Mouse (Mus musculus) cortical plate, adult 2 months (tissue): ENCODE measurements around the gene Tnfrsf1a. TPM values are rescaled to one million over a fixed set of nuclear protein-coding genes. Genes with fewer than 3 reads are reported as not detected.

Source experiments
- H3K27ac ChIP-seq: fragments of 200-500 bp; 2 replicates; pipeline ENCODE4 v1.5.1; 2012; ENCODE audit warnings: low read length, control low read depth, inconsistent platforms; ENCODE audit not compliant: insufficient read depth
- H3K4me1 ChIP-seq: fragments of 200-500 bp; 2 replicates; pipeline ENCODE4 v1.6.1; 2011; ENCODE audit warnings: low read length; ENCODE audit not compliant: control insufficient read depth, insufficient read depth
- H3K4me3 ChIP-seq: fragments of 200-500 bp; 2 replicates; pipeline ENCODE4 v1.5.1; 2011; ENCODE audit warnings: mild to moderate bottlenecking, low read length, control low read depth; ENCODE audit not compliant: insufficient read depth
- CTCF ChIP-seq: fragments of 200-500 bp; IDR thresholded peaks from 2 replicates; pipeline ENCODE4 v1.5.1; 2011; ENCODE audit warnings: mild to moderate bottlenecking, control low read depth, low read length; ENCODE audit not compliant: insufficient read depth; ENCODE audit errors: extremely low read depth
- POLR2A ChIP-seq: fragments of 200-500 bp; IDR thresholded peaks from 2 replicates; pipeline ENCODE4 v1.6.1; 2011; ENCODE audit warnings: mild to moderate bottlenecking, low read length, control low read depth; ENCODE audit not compliant: insufficient read depth; ENCODE audit errors: extremely low read depth
- polyA plus RNA-seq: library from polyadenylated mRNA; depleted of rRNA; stranded (reverse); fragments of >200 nt; gene quantifications from 2 replicates; pipeline ENCODE4 v1.2.3, GENCODE M21; 2012

The Tnfrsf1a gene
- polyA plus RNA-seq, 1 experiment = 14.9 TPM

DNA sequence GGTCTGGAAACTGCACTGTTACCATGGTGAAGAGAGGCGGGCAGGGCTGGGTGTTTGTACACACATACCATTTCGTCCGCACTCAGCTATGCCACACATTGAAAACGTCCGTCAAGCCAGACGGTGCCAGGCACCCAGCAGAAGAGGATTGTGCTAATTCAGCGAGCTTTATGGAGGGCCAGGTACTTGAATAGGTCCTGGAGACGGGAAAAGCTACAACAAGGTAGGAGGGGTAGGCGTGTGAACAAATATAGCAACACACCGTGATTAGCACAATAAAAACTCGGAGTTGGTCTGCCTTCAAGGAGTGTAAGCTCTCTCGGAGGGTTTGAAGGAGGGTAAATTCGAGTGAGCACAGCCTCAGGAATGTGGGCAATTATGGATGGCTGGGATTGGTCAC is 26.4 kb upstream of the Tnfrsf1a start:
- TF ChIP-seq POLR2A = no peak
- TF ChIP-seq CTCF = no peak
- Histone ChIP-seq H3K4me3 (no peak overlapping the region), H3K27ac (no peak overlapping the region), H3K4me1 (no peaks in the 10 kb centered on the region)

DNA sequence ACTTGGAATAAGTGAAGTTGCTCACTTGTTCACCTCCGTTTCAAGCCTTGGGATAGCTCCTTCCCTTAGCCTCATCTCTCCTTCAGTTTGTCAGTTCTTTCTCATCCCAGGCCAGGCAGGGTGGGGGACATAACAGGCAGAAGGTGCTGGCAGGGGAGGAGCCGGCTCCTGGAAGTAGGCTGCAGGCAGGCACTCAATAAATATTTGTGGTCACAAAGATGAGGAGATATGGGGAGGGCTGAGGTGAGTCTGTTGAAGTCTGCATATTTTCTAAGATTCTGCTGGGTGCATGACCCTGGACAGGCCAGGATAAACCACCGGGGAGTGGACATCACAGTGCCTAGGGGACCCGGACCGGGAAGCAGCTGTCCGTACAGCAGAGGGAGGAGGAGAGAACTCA is 25.6 kb upstream of the Tnfrsf1a start:
- H3K4me3 ChIP-seq = no peak overlapping the region
- H3K4me1 ChIP-seq = no peaks in the 10 kb centered on the region
- no peak overlapping the region for H3K27ac ChIP-seq
- TF ChIP-seq POLR2A (no peak), CTCF (no peak)

DNA sequence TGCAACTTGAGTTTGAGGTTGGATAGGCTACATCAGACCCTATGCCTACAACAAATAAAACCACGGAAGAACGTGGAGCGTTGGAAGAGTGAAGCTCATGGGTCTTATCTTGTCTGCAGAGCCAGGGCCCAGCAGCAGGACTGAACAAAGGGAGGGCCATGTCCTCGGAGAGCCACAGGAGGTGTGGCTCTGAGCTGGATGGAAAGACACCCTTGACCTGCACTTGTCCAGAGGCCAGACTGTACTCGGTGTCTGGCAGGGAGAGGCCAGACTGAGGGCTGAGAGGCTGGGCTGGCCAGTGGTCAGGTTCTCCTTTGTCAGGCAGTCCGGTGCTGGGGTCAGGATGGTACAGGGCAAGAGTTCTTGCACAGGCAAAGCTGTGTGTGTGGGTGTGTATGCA is 23.8 kb upstream of the Tnfrsf1a start:
- no peak for TF ChIP-seq CTCF
- no peak for TF ChIP-seq POLR2A
- H3K4me3 ChIP-seq = no peak overlapping the region
- no peaks in the 10 kb centered on the region for H3K4me1 ChIP-seq
- H3K27ac ChIP-seq = no peak overlapping the region

DNA sequence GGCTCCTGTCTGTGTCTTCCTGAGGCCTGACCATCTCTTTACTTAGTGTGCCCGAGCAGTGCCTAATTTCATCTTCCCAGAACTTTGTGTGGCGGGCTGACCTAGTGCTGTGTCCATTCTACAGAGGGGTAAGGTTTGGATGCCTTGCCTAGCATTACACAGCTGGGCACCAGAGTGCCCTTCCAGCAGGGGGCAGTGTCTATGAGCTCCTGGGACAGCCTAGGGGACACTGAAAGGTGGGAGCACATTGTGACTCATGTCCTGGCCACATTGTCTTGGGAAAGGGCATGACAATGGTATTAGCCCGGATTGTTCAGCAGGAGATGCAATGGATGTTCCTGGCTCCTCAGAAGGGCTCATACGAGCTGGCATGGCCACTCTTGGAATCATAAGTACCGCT is 20.9 kb upstream of the Tnfrsf1a start:
- H3K4me1 ChIP-seq = no peaks in the 10 kb centered on the region
- H3K4me3 ChIP-seq = no peak overlapping the region
- no peak overlapping the region for H3K27ac ChIP-seq
- TF ChIP-seq CTCF (peak; percentile 25), POLR2A (no peak)

DNA sequence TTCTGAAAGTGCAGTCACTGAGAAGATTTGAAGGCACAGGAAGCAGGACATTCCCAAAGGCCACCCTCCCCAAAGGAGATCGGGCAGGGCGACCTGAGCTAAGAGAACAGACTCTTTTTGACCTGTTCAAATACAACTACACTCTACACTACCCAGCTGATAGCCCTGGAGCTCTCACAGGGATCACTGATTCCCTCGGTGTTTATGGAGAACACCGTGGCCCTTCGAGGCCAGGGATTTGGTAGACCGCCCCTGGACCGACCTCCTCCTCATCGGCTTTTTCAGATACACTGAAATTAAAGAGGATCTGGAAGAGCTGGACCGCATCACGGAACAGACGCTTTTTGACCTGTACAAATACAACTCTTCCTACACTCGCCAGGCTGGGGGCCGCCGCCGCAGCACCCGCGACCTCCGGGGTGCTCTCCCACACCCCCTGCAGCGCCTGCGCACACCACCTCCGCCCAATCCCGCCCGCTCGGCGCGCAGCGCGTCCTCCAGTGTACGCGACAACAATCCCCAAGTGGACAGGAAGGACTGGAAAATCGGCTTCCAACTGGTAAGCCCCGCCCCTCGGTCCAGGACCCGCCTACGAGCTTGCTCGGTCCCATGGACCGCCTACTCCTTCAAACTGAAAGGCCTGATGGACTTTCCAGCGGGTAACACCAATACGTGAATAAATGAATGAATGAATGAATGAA is 18.4 kb upstream of the Tnfrsf1a start:
- no peak for TF ChIP-seq CTCF
- TF ChIP-seq POLR2A = peak; percentile 49; the same call in 1 of the 2 replicates
- Histone ChIP-seq H3K27ac (no peak overlapping the region), H3K4me1 (no peaks in the 10 kb centered on the region), H3K4me3 (peak overlapping the region; percentile 14)

DNA sequence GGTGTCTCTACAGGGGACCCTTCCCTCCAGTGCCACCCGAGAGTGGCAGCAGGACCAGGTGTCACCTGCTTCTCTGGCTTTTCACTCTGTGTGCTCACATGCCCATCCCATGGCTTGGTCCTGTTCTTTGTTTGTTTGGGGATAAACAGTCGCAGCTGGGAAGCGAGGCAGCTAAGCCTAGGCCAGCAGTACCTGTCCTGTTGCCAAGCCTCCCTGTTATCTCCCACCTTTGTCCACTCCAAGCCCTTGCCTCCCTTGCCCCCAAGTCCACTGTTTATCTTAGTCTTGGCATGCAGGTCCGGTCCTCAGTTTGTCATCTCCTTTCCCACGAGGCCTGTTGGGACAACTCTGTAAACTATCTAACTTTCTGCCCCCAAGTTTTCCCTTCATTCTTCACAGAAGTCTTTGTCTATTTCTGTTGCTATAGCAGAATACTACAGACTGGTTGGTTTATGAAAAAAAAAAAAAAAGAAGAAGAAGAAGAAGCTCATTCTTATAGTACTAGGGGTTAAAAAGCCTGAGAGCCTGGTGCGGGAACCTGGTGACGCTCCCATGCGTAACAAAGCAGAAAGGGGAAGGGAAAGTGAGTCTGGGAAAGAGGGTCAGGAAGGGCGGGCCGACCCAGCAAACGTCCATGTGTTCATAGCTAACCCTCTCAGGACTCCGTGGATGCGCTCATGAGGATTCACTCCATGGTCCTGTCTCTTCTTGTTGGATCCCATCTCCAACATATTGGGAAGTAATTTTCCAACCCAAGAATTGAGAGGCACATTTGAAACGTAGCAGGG is 15.9 kb upstream of the Tnfrsf1a start:
- Histone ChIP-seq H3K27ac (no peak overlapping the region), H3K4me1 (no peaks in the 10 kb centered on the region), H3K4me3 (no peak overlapping the region)
- TF ChIP-seq CTCF (no peak), POLR2A (no peak)

DNA sequence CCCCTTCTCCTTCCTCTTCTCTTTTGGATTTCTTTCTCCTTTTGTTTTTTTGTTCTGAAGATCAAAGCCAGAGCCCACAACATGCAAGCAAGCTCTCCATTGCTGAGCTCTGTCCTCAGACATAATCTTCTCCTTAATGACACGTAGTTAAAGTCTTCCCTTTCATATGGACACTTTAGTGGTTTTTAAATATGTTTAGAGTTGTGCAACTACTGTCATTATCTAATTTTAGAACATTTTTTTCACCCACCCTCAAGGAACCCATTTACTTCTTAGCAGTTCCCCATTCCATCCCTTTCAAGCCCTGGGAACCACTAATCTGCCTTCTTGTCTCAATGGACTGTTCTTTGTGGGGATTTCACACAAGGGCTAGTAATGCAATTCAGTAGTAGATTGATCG is 14.8 kb upstream of the Tnfrsf1a start:
- H3K4me1 ChIP-seq = no peaks in the 10 kb centered on the region
- TF ChIP-seq CTCF (no peak), POLR2A (no peak)
- no peak overlapping the region for H3K4me3 ChIP-seq
- no peak overlapping the region for H3K27ac ChIP-seq

DNA sequence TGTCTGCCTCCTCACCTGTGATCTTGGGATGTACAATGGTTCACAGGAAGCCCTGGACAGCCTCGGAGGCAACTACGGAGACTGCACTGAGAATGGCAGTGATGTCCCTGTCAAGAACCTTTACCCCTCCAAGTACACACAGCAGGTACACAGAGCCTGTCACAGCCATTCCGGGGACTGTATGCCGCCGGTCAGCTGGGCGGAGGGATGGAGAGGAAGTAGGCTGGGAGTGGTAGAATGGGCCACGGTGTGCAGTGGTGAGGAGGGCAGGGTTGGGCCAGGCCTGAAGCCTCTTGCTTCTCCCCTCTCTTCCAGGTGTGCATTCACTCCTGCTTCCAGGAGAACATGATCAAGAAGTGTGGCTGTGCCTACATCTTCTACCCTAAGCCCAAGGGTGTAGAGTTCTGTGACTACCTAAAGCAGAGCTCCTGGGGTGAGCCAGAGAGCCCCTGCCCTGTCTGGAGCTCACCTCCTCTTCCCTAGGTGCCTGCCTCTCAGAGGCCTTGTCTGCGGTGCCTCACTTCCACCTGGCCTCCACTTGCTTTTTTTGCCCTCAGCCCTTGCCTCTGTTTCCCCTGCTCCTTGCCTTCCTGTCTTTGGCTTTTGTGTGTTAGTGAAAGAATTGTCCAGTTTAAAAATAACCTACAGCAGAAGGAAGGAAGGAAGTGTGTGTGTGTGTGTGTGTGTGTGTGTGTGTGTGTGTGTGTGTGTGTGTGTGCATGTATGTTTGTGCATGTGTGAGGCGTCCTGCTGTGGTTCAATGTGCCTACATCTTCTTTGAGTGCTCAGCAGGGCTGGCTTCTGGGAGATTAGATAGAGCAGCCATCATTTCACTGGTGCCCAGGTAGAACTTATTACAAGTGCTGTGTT is 10.1 kb upstream of the Tnfrsf1a start:
- no peak overlapping the region for H3K4me3 ChIP-seq
- H3K4me1 ChIP-seq = no peaks in the 10 kb centered on the region
- TF ChIP-seq POLR2A = no peak
- TF ChIP-seq CTCF = no peak
- no peak overlapping the region for H3K27ac ChIP-seq

DNA sequence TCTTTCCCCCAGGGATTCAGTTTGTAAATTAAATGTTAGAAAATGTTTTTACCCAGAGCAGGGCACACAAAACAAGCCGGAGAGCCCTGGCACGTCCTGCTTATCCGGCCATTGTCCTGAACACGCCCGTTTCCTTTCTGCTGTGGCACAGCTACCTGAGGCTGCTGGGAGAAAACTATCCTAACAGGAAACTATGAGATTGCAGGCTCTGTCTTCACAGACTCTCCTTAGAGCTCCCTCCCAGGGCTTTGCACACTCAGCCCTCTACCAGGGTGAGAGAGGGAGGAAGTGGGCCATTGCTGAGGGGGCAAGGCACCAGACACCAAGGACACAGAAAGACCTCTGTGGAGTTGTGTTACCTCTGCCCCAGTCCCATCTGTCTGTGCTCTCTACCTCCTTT is 8.9 kb upstream of the Tnfrsf1a start:
- no peak overlapping the region for H3K27ac ChIP-seq

DNA sequence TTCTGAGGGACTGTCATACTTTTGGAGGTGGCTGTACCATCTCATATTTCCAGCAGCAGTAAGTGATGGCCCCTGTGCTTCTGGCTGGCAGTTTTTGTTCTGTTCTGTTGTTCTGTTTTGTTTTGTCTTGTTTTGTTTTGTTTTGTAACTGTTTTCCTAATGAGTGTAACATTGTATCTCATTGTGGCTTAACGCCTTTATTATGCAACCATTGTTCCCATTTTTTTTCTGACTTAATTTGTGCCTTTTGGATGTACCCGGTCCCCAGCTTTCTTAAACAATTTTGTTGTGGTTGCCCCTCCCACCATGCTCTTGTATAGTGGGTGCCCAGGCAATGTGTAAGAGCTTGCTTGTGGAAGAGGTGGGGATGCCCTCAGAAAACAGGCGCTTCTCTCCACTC is 7.0 kb upstream of the Tnfrsf1a start:
- Histone ChIP-seq H3K4me3 (no peak overlapping the region), H3K27ac (no peak overlapping the region), H3K4me1 (no peaks in the 10 kb centered on the region)
- TF ChIP-seq POLR2A (no peak), CTCF (no peak)

More for the DNA sequence above, 8.9 kb upstream of the Tnfrsf1a start:
- no peaks in the 10 kb centered on the region for H3K4me1 ChIP-seq
- no peak overlapping the region for H3K4me3 ChIP-seq
- TF ChIP-seq POLR2A (no peak), CTCF (no peak)
